Mouse (Mus musculus): Measurements from ENCODE around the gene Scrt2.

The Scrt2 gene

DNA sequence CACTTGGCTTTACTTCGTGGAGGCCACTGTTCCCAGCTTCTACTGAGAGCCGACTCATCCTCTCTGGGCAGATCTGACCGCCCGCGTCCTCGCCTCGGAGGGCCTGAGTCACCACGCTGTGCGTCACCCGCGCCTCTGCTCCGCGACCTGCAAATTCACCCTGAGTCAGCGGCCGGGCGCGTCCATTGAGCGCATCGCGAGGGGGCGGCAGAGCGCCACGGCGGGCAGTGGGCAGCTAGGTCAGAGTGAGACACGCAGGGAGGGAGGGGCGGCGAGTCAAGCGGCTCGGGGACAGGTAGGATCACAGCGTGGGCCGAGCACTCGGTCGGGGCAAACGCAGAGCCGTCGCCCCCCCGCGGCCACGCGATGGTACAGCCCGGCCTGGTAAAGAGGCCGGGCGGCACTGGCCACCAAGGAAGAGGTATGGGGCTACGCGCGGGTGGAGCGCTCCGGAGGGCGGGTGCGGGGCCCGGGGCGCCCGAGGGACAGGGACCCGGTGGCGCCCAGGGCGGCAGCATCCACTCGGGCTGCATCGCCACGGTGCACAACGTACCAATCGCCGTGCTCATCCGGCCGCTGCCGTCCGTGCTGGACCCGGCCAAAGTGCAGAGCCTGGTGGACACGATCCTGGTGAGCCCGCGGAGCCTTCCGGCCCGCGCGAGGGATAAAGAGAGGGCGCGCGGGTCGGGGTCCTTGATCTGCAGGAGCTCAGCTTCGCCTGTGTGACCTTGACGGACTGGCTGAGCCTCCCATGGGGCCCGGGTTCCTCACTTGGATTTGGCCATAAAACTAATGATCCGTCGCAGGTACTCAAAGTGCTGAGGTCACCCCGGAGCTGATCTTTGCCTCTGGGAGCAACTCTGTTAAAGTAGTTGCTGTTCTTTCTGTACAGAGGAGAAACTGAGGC lies 24.2 kb downstream of the Scrt2 start, which contains the start of gene Srxn1:
TSS of gene Srxn1 (plus strand) at position 199 of the 907 bp plus-strand sequence.
- in situ Hi-C loops (cut with MboI; ENCODE audit: low sequenced_read_pairs) = loop anchor here (25.0 kb wide), 1 partner anchor 282 kb away; the partner anchor contains the start of genes Nrsn2 and Sox12

GRCm38 (mm10) chr2:152106225-152106595 lies 24.9 kb downstream of the Scrt2 start:
- in situ Hi-C loops (cut with MboI; ENCODE audit: low sequenced_read_pairs) = loop anchor here (25.0 kb wide), 1 partner anchor 281 kb away; the partner anchor contains the start of genes Nrsn2 and Sox12

DNA sequence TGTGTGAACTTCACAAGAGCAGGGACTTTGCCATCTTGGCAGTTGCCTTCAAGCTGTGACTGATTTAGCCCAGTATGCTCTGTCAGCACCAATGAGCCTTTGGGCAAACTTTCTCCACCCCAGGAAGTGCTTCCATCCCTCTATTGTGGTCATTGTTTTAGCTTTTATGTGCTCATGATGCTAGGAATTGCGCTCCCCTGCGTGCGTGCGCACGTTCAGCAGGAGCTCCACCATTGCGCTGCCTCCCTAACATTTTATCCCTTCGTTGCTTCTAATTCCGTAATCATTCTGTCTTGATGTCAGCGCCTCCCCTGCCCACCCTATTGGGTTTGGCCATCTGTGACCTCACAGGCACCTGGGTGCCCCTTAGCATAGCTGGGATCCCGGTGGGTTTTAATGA lies 25.3 kb downstream of the Scrt2 start:
- in situ Hi-C loops (cut with MboI; ENCODE audit: low sequenced_read_pairs) = loop anchor here (25.0 kb wide), 1 partner anchor 281 kb away; the partner anchor contains the start of genes Nrsn2 and Sox12

GRCm38 (mm10) chr2:152108702-152109101 lies 27.4 kb downstream of the Scrt2 start:
- in situ Hi-C loops (cut with MboI; ENCODE audit: low sequenced_read_pairs) = loop anchor here (25.0 kb wide), 1 partner anchor 279 kb away; the partner anchor contains the start of genes Nrsn2 and Sox12

- in situ Hi-C loops (cut with MboI; ENCODE audit: low sequenced_read_pairs) = loop anchor here (25.0 kb wide), 1 partner anchor 278 kb away; the partner anchor contains the start of genes Nrsn2 and Sox12
Observed at GRCm38 (mm10) chr2:152109386-152109785, 28.1 kb downstream of the Scrt2 start.

DNA sequence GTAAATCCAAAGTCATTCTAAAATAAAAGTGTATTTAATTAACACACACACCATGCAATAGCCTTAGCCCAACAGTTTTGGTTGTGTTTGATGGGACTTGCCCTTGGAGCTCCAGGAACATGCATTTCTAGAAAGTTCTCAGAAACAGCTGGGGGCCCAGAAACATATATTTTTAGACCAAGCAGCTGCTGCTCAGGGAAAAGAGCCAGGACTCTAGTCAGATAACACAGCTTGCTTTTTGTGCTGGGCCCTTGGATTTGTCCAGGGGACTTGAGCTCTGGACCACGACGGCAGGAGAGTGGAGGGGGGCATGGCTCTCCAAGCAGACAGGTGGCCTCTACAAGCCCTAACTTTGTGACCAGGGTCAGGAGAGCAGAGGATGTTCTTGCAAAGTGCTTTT lies 30.0 kb downstream of the Scrt2 start:
- in situ Hi-C loops (cut with MboI; ENCODE audit: low sequenced_read_pairs) = loop anchor here (25.0 kb wide), 1 partner anchor 276 kb away; the partner anchor contains the start of genes Nrsn2 and Sox12

- in situ Hi-C loops (cut with MboI; ENCODE audit: low sequenced_read_pairs) = loop anchor here (25.0 kb wide), 1 partner anchor 275 kb away; the partner anchor contains the start of genes Nrsn2 and Sox12
Observed at GRCm38 (mm10) chr2:152111920-152112319, 30.6 kb downstream of the Scrt2 start.

GRCm38 (mm10) chr2:152112490-152112889 lies 31.2 kb downstream of the Scrt2 start:
- in situ Hi-C loops (cut with MboI; ENCODE audit: low sequenced_read_pairs) = loop anchor here (25.0 kb wide), 1 partner anchor 275 kb away; the partner anchor contains the start of genes Nrsn2 and Sox12

- in situ Hi-C loops (cut with MboI; ENCODE audit: low sequenced_read_pairs) = loop anchor here (25.0 kb wide), 1 partner anchor 274 kb away; the partner anchor contains the start of genes Nrsn2 and Sox12
Observed at GRCm38 (mm10) chr2:152112970-152113369, 31.6 kb downstream of the Scrt2 start.

DNA sequence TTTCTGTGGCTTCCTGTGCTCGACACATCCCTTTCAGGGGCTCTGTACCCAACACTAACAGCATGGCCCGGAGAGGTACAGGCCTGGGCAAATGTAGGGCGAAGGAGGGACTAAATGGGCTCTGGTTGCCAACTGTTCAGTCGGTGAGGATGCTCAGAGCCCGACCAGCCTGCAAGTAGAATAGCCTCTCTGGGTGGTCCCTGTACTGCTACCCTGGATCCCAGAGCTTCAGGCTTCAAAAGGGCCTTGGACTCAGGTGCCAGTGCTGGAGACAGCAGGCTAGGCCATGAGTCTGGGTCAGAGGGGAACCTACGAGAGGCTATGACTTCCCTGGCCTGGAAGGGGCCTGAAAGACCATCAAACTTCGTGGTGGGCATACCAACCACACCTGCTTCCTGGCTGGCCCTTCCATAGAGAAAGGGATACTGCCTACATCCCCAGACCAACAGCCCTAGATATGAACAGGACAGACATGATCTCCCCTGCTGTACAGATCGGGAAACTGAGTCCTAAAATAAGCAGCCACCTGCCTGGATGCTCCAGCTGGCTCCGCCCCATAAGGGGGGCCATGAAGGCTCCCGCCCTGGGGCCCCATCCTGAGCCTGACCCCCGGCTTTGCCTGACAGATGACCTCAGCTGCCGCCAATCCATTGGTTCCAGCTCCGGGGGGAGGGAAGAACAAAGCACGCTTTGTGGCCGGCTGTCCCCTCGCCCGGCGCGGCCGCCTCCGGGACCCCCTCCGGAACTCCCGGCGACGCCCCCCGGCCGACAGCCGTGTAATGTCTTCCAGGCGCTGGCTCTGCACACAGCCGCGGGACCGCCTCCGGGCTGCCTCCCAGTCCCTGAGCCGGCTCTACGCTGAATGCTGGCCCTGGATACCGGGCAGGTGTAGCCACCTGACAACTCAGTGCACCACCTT lies 33.0 kb downstream of the Scrt2 start:
- in situ Hi-C loops (cut with MboI; ENCODE audit: low sequenced_read_pairs) = loop anchor here (25.0 kb wide), 1 partner anchor 273 kb away; the partner anchor contains the start of genes Nrsn2 and Sox12

- in situ Hi-C loops (cut with MboI; ENCODE audit: low sequenced_read_pairs) = loop anchor here (25.0 kb wide), 1 partner anchor 270 kb away; the partner anchor contains the start of genes Nrsn2 and Sox12
Observed at GRCm38 (mm10) chr2:152117694-152118093, 36.4 kb downstream of the Scrt2 start.

DNA sequence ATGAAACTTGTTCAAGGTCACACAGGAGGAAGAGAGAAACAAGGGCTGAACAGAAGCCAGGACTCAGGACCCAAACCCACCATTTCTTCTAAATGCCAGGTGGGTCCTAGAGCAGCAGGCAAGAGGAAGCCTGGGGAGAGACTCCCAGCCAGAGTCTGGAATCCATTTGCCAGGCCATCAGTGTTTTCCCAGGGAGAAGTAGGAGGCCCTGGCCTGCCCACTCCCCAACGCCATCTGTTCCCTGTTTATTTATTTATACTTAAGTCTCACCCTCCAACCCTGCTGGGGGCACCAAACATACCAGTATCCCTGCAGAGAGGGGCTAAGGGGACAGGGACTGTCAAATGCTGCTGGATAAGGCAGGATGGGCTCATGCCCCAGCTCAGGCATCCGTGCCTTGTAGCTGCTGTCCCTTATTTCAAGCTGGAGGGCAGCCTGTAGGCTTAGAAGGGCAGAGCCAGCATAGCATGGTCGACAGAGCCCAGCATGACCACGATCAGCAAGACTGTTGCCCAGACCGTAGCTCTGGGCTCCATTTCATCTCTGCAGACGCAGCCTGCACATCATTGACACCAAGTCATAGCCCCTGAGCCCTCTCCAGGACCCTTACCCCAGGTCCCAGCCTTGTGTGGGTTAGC lies 38.0 kb downstream of the Scrt2 start:
- in situ Hi-C loops (cut with MboI; ENCODE audit: low sequenced_read_pairs) = loop anchor here (25.0 kb wide), 1 partner anchor 268 kb away; the partner anchor contains the start of genes Nrsn2 and Sox12

GRCm38 (mm10) chr2:152122896-152123295 lies 41.6 kb downstream of the Scrt2 start:
- in situ Hi-C loops (cut with MboI; ENCODE audit: low sequenced_read_pairs) = loop anchor here (25.0 kb wide), 1 partner anchor 264 kb away; the partner anchor contains the start of genes Nrsn2 and Sox12

DNA sequence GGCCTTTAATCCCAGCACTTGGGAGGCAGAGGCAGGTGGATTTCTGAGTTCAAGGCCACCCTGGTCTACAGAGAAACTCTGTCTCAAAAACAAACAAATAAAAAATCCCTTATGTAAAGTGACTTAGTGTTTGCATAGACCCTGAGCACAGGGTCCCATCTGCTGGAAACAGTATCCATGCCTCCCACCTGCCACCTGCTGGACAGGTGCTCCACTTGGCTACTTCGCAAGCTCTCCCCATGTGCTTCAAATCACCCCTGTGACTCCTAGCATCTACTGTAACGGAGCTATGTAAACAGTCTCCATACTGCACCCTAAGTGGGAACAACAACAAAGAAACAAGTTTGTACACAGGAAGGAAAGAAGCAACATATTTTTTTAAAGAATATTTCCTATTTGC lies 47.3 kb downstream of the Scrt2 start:
- in situ Hi-C loops (cut with MboI; ENCODE audit: low sequenced_read_pairs) = no loop called here

DNA sequence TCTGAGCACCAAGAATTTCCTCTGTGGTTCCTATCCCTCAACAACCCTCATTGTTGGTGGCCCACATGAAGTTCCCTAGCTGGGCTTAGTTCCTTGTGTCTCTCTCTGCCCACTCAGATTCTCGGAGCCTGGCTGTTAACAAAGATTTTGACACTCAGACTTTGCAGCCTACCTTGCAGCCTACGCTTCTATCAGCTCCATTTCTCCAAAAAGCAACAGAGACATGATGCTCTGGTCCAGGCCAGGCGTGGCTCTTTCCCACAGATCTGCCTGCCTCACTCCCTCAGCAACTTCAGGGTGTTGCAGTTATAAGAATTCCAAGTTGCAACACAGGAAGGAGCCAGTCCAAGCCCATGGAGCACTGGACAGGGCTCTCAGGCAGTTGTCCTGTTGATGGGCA lies 48.4 kb downstream of the Scrt2 start:
- in situ Hi-C loops (cut with MboI; ENCODE audit: low sequenced_read_pairs) = no loop called here

DNA sequence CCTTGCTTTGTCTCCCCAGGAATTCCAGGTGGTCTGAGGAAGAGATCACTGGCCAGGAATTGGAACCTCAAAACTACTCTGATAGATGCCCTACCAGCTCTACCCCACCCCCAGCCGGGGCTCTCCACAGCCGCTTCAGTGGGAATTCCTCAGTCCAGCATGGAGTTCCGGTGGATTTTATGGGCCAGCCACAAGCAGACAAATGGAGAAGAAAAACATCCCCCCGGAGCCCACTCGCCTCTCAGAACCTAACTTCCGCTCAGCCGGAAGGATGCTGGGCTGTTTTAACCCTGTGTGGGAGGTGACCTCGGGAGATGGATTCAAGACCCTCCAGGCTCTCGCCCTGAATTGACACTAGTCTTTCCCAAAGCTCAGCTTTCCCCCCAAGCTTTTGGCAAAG lies 50.7 kb downstream of the Scrt2 start:
- in situ Hi-C loops (cut with MboI; ENCODE audit: low sequenced_read_pairs) = no loop called here

DNA sequence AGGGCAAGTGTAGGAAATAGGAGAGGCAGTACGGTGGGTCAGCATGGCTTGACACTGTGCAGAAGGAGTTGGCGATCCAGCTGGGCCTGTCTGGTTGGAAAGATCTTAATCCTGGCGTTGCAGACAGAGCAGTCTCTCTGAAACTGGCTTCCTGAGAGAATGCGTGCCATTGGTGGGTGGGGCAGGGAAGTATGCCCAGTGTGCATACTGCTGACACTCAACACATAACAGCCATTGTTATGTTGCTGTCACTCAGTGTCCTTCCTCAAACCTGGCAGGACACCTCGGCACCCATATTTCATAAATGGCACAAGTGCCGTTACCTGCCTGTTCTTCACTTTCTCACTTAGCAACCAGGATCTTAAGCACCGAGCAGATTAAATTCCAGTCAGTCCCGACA lies 51.4 kb downstream of the Scrt2 start:
- in situ Hi-C loops (cut with MboI; ENCODE audit: low sequenced_read_pairs) = no loop called here

GRCm38 (mm10) chr2:152139191-152139987 lies 58.1 kb downstream of the Scrt2 start:
- in situ Hi-C loops (cut with MboI; ENCODE audit: low sequenced_read_pairs) = no loop called here

DNA sequence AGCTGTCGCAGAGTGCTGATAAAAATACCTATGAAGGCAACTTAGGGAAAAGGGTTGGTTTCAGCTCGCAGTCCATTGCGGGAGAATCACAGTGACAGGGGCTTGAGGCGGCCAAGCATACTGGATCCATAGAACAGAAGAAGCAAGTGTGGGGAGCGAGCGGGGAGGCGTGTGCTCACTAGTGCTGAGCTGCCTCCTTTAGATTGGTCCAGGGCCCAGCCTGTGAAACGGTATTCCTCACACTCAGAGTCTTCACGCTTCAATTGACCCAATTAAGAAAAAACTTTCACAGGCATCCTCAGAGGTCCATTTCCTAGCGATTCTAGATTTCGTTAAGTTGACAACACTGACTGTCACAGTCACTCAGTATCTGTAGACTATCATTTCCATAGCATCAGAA lies 59.6 kb downstream of the Scrt2 start:
- in situ Hi-C loops (cut with MboI; ENCODE audit: low sequenced_read_pairs) = no loop called here
